8 mouse cellular contexts compared by ENCODE assay signal in genomic region chr9:43240594-43240900, GRCm38 (mm10). TPM values are rescaled to one million over a fixed set of nuclear protein-coding genes. Genes with fewer than 3 reads are reported as not detected.
DNase-seq lines count a peak whose midpoint lies in the region; ATAC-seq and TF ChIP-seq lines count a peak whose summit lies in the region.

No protein-coding gene starts in this region.

- H3K9ac ChIP-seq in lung, postnatal 0 days (replicated peaks; ENCODE audit: low read depth), result no peak overlapping the region
- no peak overlapping the region for H3K9ac ChIP-seq in forebrain, postnatal 0 days
- H3K9ac ChIP-seq in limb, embryonic 14.5 days (ENCODE audit: low read depth, low read length, severe bottlenecking), result peak overlapping the region; percentile 87
- H3K9ac ChIP-seq in stomach, embryonic 15.5 days, result no peak overlapping the region

- WGBS in lung, postnatal 0 days, result 63% methylated on average over 2 of the region's 2 CpGs
- 42% methylated on average over 2 of the region's 2 CpGs for WGBS in forebrain, postnatal 0 days
- 20% methylated on average over 2 of the region's 2 CpGs for WGBS in limb, embryonic 14.5 days
- 52% methylated on average over 2 of the region's 2 CpGs for WGBS in stomach, embryonic 15.5 days

- no peak overlapping the region for H3K4me3 ChIP-seq in lung, postnatal 0 days (ENCODE audit: low read depth, low read length)
- no peak overlapping the region for H3K4me3 ChIP-seq in forebrain, postnatal 0 days (ENCODE audit: low read depth, low read length)
- no peak overlapping the region for H3K4me3 ChIP-seq in limb, embryonic 14.5 days (replicated peaks; ENCODE audit: low read length)
- H3K4me3 ChIP-seq in stomach, embryonic 15.5 days (replicated peaks), result peak overlapping the region; percentile 85; the same call in 1 of the 2 replicates

- no peak for TF ChIP-seq CTCF in lung, postnatal 0 days (IDR thresholded peaks at IDR 0.05)
- no peak for TF ChIP-seq CTCF in forebrain, postnatal 0 days (IDR thresholded peaks at IDR 0.05; ENCODE audit: low read depth)

- H3K27me3 ChIP-seq in lung, postnatal 0 days (replicated peaks; ENCODE audit: insufficient read depth, low read length), result no peaks in the 10 kb centered on the region
- H3K27me3 ChIP-seq in forebrain, postnatal 0 days (ENCODE audit: insufficient read depth, low read length), result peaks cover 23% of the 10 kb centered on the region
- no peaks in the 10 kb centered on the region for H3K27me3 ChIP-seq in limb, embryonic 14.5 days (ENCODE audit: control insufficient read depth, insufficient read depth, low read length)
- no peaks in the 10 kb centered on the region for H3K27me3 ChIP-seq in stomach, embryonic 15.5 days (replicated peaks)

- 0 out of 2 replicates have a peak overlapping the region, but pooled peaks have one; percentile 16 for H3K27ac ChIP-seq in lung, postnatal 0 days (ENCODE audit: low read length)
- no peak overlapping the region for H3K27ac ChIP-seq in forebrain, postnatal 0 days (ENCODE audit: low read depth, low read length)
- peak overlapping the region; percentile 95 for H3K27ac ChIP-seq in limb, embryonic 14.5 days (replicated peaks; ENCODE audit: low read depth, low read length)
- H3K27ac ChIP-seq in stomach, embryonic 15.5 days, result peak overlapping the region; percentile 95

- H3K4me2 ChIP-seq in lung, postnatal 0 days (replicated peaks; ENCODE audit: low read depth, low read length), result 0 out of 2 replicates have a peak overlapping the region, but pooled peaks have one; percentile 91
- 0 out of 2 replicates have a peak overlapping the region, but pooled peaks have one; percentile 68 for H3K4me2 ChIP-seq in forebrain, postnatal 0 days (ENCODE audit: low read depth)
- H3K4me2 ChIP-seq in limb, embryonic 14.5 days (replicated peaks; ENCODE audit: low read depth, low read length, severe bottlenecking), result peak overlapping the region; percentile 64
- peak overlapping the region; percentile 81 for H3K4me2 ChIP-seq in stomach, embryonic 15.5 days

- TF ChIP-seq EP300 in lung, postnatal 0 days (IDR thresholded peaks at IDR 0.05), result no peak

- no peak for DNase-seq in lung, postnatal 0 days (ENCODE audit: low spot score)
- no peak for DNase-seq in lung, adult 18-20 months
- no peak for DNase-seq in forebrain, postnatal 0 days
- DNase-seq in limb, embryonic 14.5 days (ENCODE audit: low spot score), result no peak
- DNase-seq in adrenal gland, postnatal 14 days, result no peak
- no peak for DNase-seq in frontal cortex, postnatal 10 days (ENCODE audit: low spot score in 2 of 2)
- no peak for DNase-seq in spleen, postnatal 10 days (ENCODE audit: low spot score in 2 of 2)

- no peak for ATAC-seq in lung, postnatal 0 days
- no peak for ATAC-seq in forebrain, postnatal 0 days
- ATAC-seq in limb, embryonic 14.5 days (ENCODE audit: low FRiP score, low read depth), result no peak
- no peak for ATAC-seq in stomach, embryonic 15.5 days (ENCODE audit: insufficient read depth, low FRiP score, low read depth)

- no peak for TF ChIP-seq POLR2A in limb, embryonic 14.5 days (IDR thresholded peaks at IDR 0.05; ENCODE audit: borderline replicate concordance, extremely low read depth, insufficient read depth, insufficient read length)

- H3K4me1 ChIP-seq in lung, postnatal 0 days (ENCODE audit: insufficient read depth, low read depth, low read length), result no peaks in the 10 kb centered on the region
- no peaks in the 10 kb centered on the region for H3K4me1 ChIP-seq in forebrain, postnatal 0 days (ENCODE audit: insufficient read depth)
- peaks cover 30% of the 10 kb centered on the region for H3K4me1 ChIP-seq in limb, embryonic 14.5 days (ENCODE audit: control insufficient read depth, insufficient read depth, low read length)
- H3K4me1 ChIP-seq in stomach, embryonic 15.5 days, result peaks cover 30% of the 10 kb centered on the region

- H3K36me3 ChIP-seq in lung, postnatal 0 days (ENCODE audit: insufficient read depth, low read length), result no peaks in the 10 kb centered on the region
- H3K36me3 ChIP-seq in forebrain, postnatal 0 days (ENCODE audit: insufficient read depth), result no peaks in the 10 kb centered on the region
- H3K36me3 ChIP-seq in limb, embryonic 14.5 days (ENCODE audit: control insufficient read depth, insufficient read depth, low read length), result peaks cover 12% of the 10 kb centered on the region
- H3K36me3 ChIP-seq in stomach, embryonic 15.5 days, result no peaks in the 10 kb centered on the region

- no peaks in the 10 kb centered on the region for H3K9me3 ChIP-seq in lung, postnatal 0 days (ENCODE audit: low read length)
- H3K9me3 ChIP-seq in forebrain, postnatal 0 days (ENCODE audit: low read length), result no peaks in the 10 kb centered on the region
- no peaks in the 10 kb centered on the region for H3K9me3 ChIP-seq in limb, embryonic 14.5 days (ENCODE audit: control insufficient read depth, low read length)
- no peaks in the 10 kb centered on the region for H3K9me3 ChIP-seq in stomach, embryonic 15.5 days

RNA-seq across cellular contexts. Expression of gene Oaf, which starts 0.8 kb away (rescaled TPM):
- 14.8 and 19.6 TPM in 2 replicates for polyA plus RNA-seq in lung, postnatal 0 days (2015; fragmentation: Nextera tagmentation; extraction: Ambion mirVana)
- 5.0 and 14.3 TPM in 2 replicates for total RNA-seq in forebrain, postnatal 0 days (2014; rRNA removed)
- polyA plus RNA-seq in forebrain, postnatal 0 days (2015; fragmentation: Nextera tagmentation; extraction: Ambion mirVana), result 7.8 and 7.9 TPM in 2 replicates
- polyA plus RNA-seq in limb, embryonic 14.5 days (2012; rRNA removed), result 149 and 154 TPM in 2 replicates
- 145 and 172 TPM in 2 replicates for polyA plus RNA-seq in limb, embryonic 14.5 days (2014; fragmentation: Nextera tagmentation; extraction: Ambion mirVana)
- 60.6 and 65.7 TPM in 2 replicates for polyA plus RNA-seq in stomach, embryonic 15.5 days (2015; fragmentation: Nextera tagmentation; extraction: Ambion mirVana)
- total RNA-seq in adrenal gland, postnatal 14 days (2021), result 23.4 and 34.9 TPM in 2 replicates

RNA-seq across cellular contexts. Expression of gene Pou2f3, which starts 30.4 kb away (rescaled TPM):
- polyA plus RNA-seq in lung, postnatal 0 days (2015; fragmentation: Nextera tagmentation; extraction: Ambion mirVana), result 0.07 and 0.13 TPM in 2 replicates
- not detected in 2 replicates for total RNA-seq in forebrain, postnatal 0 days (2014; rRNA removed)
- polyA plus RNA-seq in forebrain, postnatal 0 days (2015; fragmentation: Nextera tagmentation; extraction: Ambion mirVana), result 0.05 TPM in 1 of 2 replicates, not detected in the other
- polyA plus RNA-seq in limb, embryonic 14.5 days (2012; rRNA removed), result 6.5 and 6.9 TPM in 2 replicates
- polyA plus RNA-seq in limb, embryonic 14.5 days (2014; fragmentation: Nextera tagmentation; extraction: Ambion mirVana), result 5.2 and 7.9 TPM in 2 replicates
- 0.54 and 0.68 TPM in 2 replicates for polyA plus RNA-seq in stomach, embryonic 15.5 days (2015; fragmentation: Nextera tagmentation; extraction: Ambion mirVana)
- not detected in 2 replicates for total RNA-seq in adrenal gland, postnatal 14 days (2021)
